Mouse (Mus musculus): ENCODE measurements at regions not wholly inside any gene's neighbourhood (a gene's known extent, or its start where the extent isn't known, plus 50 kb on each side); places are given as distances from the start of the nearest gene placed in this dataset.

DNA sequence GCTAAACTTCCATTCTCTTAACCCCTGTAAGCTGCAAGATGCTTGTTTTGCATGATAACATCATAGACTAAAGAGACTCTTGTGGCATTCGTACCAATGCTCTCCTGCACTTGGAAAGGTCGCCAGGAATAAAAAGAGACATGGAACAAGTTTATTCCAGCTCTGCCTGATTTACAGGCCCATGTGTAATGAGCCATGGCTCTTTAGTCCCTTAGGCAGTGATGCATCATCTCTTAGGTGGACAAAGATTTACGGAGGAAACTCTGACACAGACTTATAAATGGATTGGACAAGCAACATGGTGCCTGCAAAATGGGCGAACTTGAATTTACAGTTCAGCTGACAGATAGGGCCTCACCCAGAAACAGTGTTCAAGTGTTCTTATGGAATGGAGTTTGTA lies 288.7 kb upstream of the BB014433 start:
- TF ChIP-seq CTCF (IDR thresholded peaks at IDR 0.05; ENCODE audit: low read depth) (no peak), EP300 (optimal IDR thresholded peaks at IDR 0.05) (no peak)

Data from stomach, postnatal 0 days (tissue).